ENCODE assay signal across 18 mouse cellular contexts in genomic region chr1:124997577-124997976, GRCm38 (mm10).
DNase-seq lines count a peak whose midpoint lies in the region; ATAC-seq and TF ChIP-seq lines count a peak whose summit lies in the region.
"Had no signal": no experiment of that assay in that cellular context is flagged by ENCODE, and none has a peak within 500 bp of the region (broad histone marks: within the 10 kb centered on the region; RNA-seq: fewer than 3 reads in every experiment).

No protein-coding gene starts in this region.

- ATAC-seq in activated CD4-positive, CD25-positive, alpha-beta regulatory T cell, adult 4 months = no peak
- ATAC-seq: forebrain, embryonic 15.5 days; lung, postnatal 0 days; midbrain, embryonic 16.5 days had no signal

- H3K27ac ChIP-seq in gastrocnemius, adult 2 months = no peak overlapping the region
- H3K27ac ChIP-seq: forebrain, embryonic 15.5 days; limb, embryonic 12.5 days; liver, embryonic 14.5 days; neural tube, embryonic 12.5 days had no signal

- H3K4me3 ChIP-seq in gastrocnemius, adult 2 months = no peak overlapping the region
- H3K4me3 ChIP-seq: forebrain, embryonic 15.5 days; limb, embryonic 12.5 days; megakaryocyte, embryonic 14.5 days; neural tube, embryonic 12.5 days had no signal

- TF ChIP-seq CTCF in gastrocnemius, adult 2 months (IDR thresholded peaks at IDR 0.05) = no peak

- peak; percentile 16 for DNase-seq in gastrocnemius, adult 2 months
- DNase-seq in gastrocnemius, postnatal 10 days = no peak
- peak; percentile 83 for DNase-seq in adrenal gland, adult 8-10 months
- peak; percentile 47 to 52 for DNase-seq in cerebellum, adult 18-20 months
- DNase-seq in layer of hippocampus, adult 8-10 months (ENCODE audit: low spot score in 2 of 2) = peak; percentile 3 to 6
- no peak for DNase-seq in left cerebral cortex, postnatal 14 days (ENCODE audit: low spot score in 2 of 2)
- DNase-seq in right cerebral cortex, postnatal 14 days = no peak
- DNase-seq: heart, postnatal 4 days; kidney, adult 9 months; thymus, postnatal 14 days had no signal

- intact Hi-C loops in gastrocnemius, adult 2 months (cut with DNase I) = no loop called here
- intact Hi-C loops in left cerebral cortex, postnatal 14 days (cut with DNase I) = no loop called here

Comparison
In these comparisons a context has a peak if more than half of its experiments do, and no peak if none do; other contexts are left out.
1. DNase-seq: peak in gastrocnemius, adult 2 months (single experiment), adrenal gland, adult 8-10 months (single experiment), cerebellum, adult 18-20 months (2 of 2) and layer of hippocampus, adult 8-10 months (2 of 2); none in gastrocnemius, postnatal 10 days (single experiment), left cerebral cortex, postnatal 14 days (0 of 2) and right cerebral cortex, postnatal 14 days (single experiment).